Mouse (Mus musculus): Measurements from ENCODE around the gene Gabarapl2.

The Gabarapl2 gene

GRCm38 (mm10) chr8:111940171-111941100 is at the start of gene Gabarapl2:
Gene Gabarapl2, plus strand, starts transcription at chr8:111940703.
- peak; percentile 94 for DNase-seq (ENCODE audit: low spot score)

GRCm38 (mm10) chr8:111890911-111891303 is 49.6 kb upstream of the Gabarapl2 start:
- DNase-seq (ENCODE audit: low spot score), result no peak

GRCm38 (mm10) chr8:111891983-111892382 is 48.5 kb upstream of the Gabarapl2 start:
- no peak for DNase-seq (ENCODE audit: low spot score)

- no peak for DNase-seq (ENCODE audit: low spot score)
Observed at GRCm38 (mm10) chr8:111892615-111893014, 47.9 kb upstream of the Gabarapl2 start.

GRCm38 (mm10) chr8:111894955-111895354 is 45.5 kb upstream of the Gabarapl2 start:
- no peak for DNase-seq (ENCODE audit: low spot score)

GRCm38 (mm10) chr8:111898586-111898985 is 41.9 kb upstream of the Gabarapl2 start:
- DNase-seq (ENCODE audit: low spot score), result no peak

- no peak for DNase-seq (ENCODE audit: low spot score)
Observed at GRCm38 (mm10) chr8:111902080-111902479, 38.4 kb upstream of the Gabarapl2 start.

GRCm38 (mm10) chr8:111905500-111906121 is 34.9 kb upstream of the Gabarapl2 start:
- DNase-seq (ENCODE audit: low spot score), result no peak

- no peak for DNase-seq (ENCODE audit: low spot score)
Observed at GRCm38 (mm10) chr8:111909621-111910450, 30.7 kb upstream of the Gabarapl2 start, which contains the start of gene Chst5. Gene Chst5, minus strand, starts transcription at chr8:111910447.

- no peak for DNase-seq (ENCODE audit: low spot score)
Observed at GRCm38 (mm10) chr8:111911572-111911971, 28.9 kb upstream of the Gabarapl2 start.

GRCm38 (mm10) chr8:111912860-111913432 is 27.6 kb upstream of the Gabarapl2 start:
- DNase-seq (ENCODE audit: low spot score), result no peak

- DNase-seq (ENCODE audit: low spot score), result no peak
Observed at GRCm38 (mm10) chr8:111919663-111920062, 20.8 kb upstream of the Gabarapl2 start.

- no peak for DNase-seq (ENCODE audit: low spot score)
Observed at GRCm38 (mm10) chr8:111920971-111921370, 19.5 kb upstream of the Gabarapl2 start.

- DNase-seq (ENCODE audit: low spot score), result no peak
Observed at GRCm38 (mm10) chr8:111923383-111923804, 17.1 kb upstream of the Gabarapl2 start.

- no peak for DNase-seq (ENCODE audit: low spot score)
Observed at GRCm38 (mm10) chr8:111924976-111925375, 15.5 kb upstream of the Gabarapl2 start.

- DNase-seq (ENCODE audit: low spot score), result no peak
Observed at GRCm38 (mm10) chr8:111929648-111930344, 10.7 kb upstream of the Gabarapl2 start.

GRCm38 (mm10) chr8:111931721-111932120 is 8.8 kb upstream of the Gabarapl2 start:
- DNase-seq (ENCODE audit: low spot score), result no peak

GRCm38 (mm10) chr8:111932580-111933336 is 7.7 kb upstream of the Gabarapl2 start:
- DNase-seq (ENCODE audit: low spot score), result peak; percentile 67

- DNase-seq (ENCODE audit: low spot score), result peak; percentile 89
Observed at GRCm38 (mm10) chr8:111933348-111934076, 7.0 kb upstream of the Gabarapl2 start, which contains the start of gene Tmem231. Gene Tmem231, minus strand, starts transcription at chr8:111933881.

GRCm38 (mm10) chr8:111934201-111934600 is 6.3 kb upstream of the Gabarapl2 start:
- DNase-seq (ENCODE audit: low spot score), result no peak
